Mouse (Mus musculus) brown adipose tissue, adult 24 weeks (tissue): ENCODE measurements around the gene Ikbke. TPM values are rescaled to one million over a fixed set of nuclear protein-coding genes. Genes with fewer than 3 reads are reported as not detected.
"Not testable (repeated sequence)": the region's sequence is repeated elsewhere in the genome, so short reads cannot be mapped to it uniquely, and the experiment has no call there.

Experiments used
- H3K27ac ChIP-seq: fragments of 200-500 bp; replicated peaks from 2 replicates; pipeline ENCODE4 v1.5.1; 2012; ENCODE audit warnings: low read depth, mild to moderate bottlenecking, low read length
- H3K4me1 ChIP-seq: fragments of 200-500 bp; 2 replicates; pipeline ENCODE4 v1.6.1; 2012; ENCODE audit warnings: low read length, mixed read lengths; ENCODE audit not compliant: control insufficient read depth, insufficient read depth, insufficient read length
- H3K4me3 ChIP-seq: fragments of 200-500 bp; 2 replicates; pipeline ENCODE4 v1.5.1; 2012; ENCODE audit warnings: low read depth, mild to moderate bottlenecking, low read length, moderate library complexity; ENCODE audit not compliant: insufficient read depth
- polyA plus RNA-seq: library from polyadenylated mRNA; stranded (reverse); fragments of >200 nt; gene quantifications from 2 replicates; pipeline ENCODE4 v1.2.4, GENCODE M21; 2012; ENCODE audit not compliant: missing spikeins, insufficient read depth, insufficient read length

The Ikbke gene
- polyA plus RNA-seq, 1 experiment: 1.0 TPM

- Histone ChIP-seq H3K4me3 (no peak overlapping the region), H3K27ac (no peak overlapping the region), H3K4me1 (no peaks in the 10 kb centered on the region)
Observed at GRCm38 (mm10) chr1:131268776-131269175, 10.6 kb downstream of the Ikbke start.

- no peak overlapping the region for H3K27ac ChIP-seq
- H3K4me1 ChIP-seq: no peaks in the 10 kb centered on the region
- no peak overlapping the region for H3K4me3 ChIP-seq
Observed at GRCm38 (mm10) chr1:131263905-131264304, 15.5 kb downstream of the Ikbke start.

GRCm38 (mm10) chr1:131260309-131260656, 19.1 kb downstream of the Ikbke start:
- Histone ChIP-seq H3K4me1 (no peaks in the 10 kb centered on the region), H3K27ac (no peak overlapping the region), H3K4me3 (no peak overlapping the region)

DNA sequence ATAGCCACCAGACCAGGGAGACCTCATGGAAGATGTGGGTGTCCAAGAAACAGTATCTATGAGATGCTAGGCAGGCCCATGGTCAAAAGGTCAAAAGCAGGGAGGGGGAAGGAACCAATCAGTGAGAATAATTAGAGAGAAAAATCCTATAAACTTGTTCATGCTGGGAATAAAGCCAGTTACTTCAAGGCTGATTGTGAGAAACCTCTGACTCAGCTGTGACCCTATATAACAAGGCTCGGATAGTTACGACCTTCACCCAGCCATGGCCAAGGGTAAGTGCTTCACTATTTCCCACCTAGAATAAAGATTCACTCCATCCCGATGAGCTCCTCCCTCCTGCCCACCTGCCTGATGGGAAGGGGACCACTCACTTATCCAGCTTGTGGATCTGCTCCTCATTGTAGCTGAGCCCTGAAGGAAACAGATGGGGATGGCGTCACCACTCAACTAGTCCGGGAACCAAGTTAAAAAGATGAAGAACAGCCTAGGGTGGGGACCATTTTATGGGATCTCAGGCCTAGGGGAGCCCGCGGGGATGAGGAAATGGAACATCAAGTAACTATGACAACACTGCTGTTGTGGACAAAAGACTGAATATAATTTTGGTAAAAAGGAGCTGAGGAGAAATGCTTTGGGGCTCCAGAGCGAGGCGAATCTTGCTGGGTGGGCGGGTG, 19.6 kb downstream of the Ikbke start:
- Histone ChIP-seq H3K27ac (no peak overlapping the region), H3K4me3 (no peak overlapping the region), H3K4me1 (no peaks in the 10 kb centered on the region)

- Histone ChIP-seq H3K27ac (no peak overlapping the region), H3K4me1 (no peaks in the 10 kb centered on the region), H3K4me3 (no peak overlapping the region)
Observed at GRCm38 (mm10) chr1:131257288-131257687, 22.1 kb downstream of the Ikbke start.

DNA sequence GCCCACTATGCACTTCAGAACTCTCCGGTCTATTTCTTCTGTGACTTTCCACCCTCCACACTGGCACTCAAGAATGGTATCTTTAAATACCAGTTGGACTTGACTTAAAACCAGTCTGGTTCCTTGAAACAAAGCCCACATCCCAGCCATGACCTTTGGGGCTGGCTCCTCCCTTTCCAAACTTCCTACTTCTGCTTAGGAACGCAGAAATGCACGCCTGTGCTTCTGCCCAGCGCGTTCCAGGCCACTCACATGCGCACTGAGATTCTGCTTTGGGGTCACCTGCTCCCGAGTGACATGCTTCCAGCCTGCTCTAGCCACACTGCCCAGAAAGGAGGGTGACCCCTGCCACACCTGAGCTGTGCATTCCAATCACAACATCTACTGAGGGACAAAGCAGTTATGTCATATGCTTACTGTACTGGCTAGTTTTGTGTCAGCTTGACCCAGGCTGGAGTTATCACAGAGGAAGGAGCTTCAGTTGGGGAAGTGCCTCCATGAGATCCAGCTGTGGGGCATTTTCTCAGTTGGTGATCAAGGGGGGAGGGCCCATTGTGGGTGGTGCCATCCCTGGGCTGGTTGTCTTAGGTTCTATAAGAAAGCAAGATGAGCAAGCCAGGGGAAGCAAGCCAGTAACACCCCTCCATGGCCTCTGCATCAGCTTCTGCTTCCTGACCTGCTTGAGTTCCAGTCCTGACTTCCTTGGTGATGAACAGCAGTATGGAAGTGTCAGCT, 26.7 kb downstream of the Ikbke start:
- not testable (repeated sequence) for H3K27ac ChIP-seq, H3K4me1 ChIP-seq, H3K4me3 ChIP-seq

DNA sequence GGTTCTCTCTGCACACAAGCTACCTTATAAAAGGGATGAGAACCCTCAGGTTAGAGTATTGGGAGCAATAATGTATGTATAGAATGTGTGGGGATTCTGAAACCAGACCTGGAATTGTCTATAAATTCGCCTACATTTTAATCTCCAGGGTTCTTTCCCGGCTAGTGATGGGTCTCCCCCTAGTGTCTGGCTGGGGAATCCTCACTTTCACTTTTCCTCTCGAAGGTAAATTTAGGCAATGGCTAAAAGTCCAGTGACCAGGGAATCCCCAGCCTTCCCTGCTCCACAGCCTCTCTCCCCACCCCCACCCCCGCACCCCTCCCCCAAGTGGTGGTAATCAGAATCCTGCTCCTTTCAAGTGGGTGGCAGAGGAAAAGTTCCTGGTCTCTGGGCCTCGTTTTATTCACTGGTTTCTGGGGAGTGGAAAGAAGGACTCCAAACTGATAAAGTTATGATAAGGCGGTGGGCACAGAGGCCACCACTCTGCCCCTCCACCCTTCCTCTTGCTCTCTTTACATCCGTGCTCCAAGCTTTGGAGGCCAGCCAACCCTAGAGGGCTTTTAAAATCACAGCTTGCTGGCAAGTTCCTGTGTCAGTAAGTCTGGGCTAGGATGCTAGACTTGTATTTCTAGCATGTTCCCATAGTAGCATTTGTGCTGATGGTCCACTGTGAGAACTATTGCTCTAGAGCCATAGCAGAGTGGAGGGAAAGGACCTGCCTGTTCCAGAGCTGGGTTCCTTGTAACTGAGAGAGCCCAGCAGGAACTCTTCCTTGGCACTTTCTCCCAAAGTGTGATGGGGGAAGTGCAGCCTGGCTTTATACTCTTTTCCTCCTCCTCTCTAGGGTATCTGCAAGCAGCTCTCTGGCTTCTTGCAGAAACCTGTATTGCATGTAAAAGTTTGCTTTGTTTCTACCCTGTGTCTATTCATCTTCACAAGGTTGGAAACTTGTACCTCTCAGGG, 32.7 kb downstream of the Ikbke start:
- no peak overlapping the region for H3K27ac ChIP-seq

DNA sequence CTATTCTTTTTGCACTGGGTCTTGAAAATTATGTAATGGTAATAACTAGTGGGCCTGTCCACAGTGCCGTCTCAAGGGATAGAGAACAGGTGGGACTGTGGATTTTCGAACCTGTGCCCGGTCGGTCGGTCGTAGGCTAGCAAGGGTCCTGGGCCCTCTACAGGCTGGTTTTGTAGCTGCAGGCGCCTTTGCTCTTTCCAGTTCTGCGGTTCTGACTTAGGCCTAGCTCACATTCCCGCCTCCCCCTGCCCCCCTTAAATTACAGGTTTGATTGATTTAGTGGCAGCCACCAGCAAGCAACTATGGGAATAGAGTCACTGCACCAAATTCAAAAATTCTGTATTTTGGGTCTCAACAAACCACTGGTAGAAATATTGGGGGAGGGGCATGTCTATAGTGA, 33.5 kb downstream of the Ikbke start:
- no peak overlapping the region for H3K27ac ChIP-seq
- 0 out of 2 replicates have a peak, but pooled peaks cover 2% of the 10 kb centered on the region for H3K4me1 ChIP-seq
- peak overlapping the region; percentile 69 for H3K4me3 ChIP-seq

More for the DNA sequence above, 32.7 kb downstream of the Ikbke start:
- Histone ChIP-seq H3K4me1 (0 out of 2 replicates have a peak, but pooled peaks cover 2% of the 10 kb centered on the region), H3K4me3 (no peak overlapping the region)

DNA sequence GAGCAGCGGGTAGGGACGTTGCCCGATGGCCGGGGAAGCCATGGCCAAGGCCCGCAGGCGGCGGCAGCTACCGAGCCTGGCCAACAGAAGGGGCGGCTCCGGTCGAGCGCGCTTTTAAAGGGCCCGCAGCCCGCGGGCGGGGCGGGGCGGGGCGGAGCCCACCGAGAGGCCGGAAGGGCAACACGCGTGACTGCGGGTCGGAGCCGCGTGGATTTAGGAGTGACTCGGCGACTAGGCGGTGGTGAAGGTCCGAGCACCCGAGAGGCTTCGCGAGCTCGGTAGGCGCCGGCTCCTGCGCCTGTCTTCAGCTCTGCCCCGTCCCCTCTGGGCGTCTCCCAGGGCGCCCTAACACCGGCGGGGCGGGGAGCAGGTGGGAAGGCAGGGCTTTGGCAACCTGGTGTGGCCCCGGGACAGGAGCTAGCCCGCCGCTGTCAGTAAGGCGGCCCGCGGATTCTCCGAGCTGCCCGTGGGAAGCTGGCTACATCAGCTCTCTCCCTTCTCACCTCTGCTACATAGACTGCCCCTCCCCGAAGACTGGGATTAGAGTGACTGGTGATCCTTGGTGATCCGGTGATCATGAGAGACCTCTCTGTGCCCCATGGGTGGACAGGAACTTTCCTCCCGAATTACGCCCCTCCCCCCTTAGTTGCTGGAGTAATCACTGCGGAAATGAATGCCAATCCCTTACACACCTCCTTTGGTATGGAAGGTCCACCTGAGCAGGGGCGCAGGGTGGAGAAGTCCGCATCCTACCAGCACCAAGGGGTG, 34.1 kb downstream of the Ikbke start, which contains the start of gene Rassf5:
Gene Rassf5, minus strand, starts transcription at position 170 of the 768 bp plus-strand sequence.
- Histone ChIP-seq H3K4me1 (0 out of 2 replicates have a peak, but pooled peaks cover 2% of the 10 kb centered on the region), H3K4me3 (peak within 1 kb of the TSS; percentile 69), H3K27ac (no peak within 1 kb of the TSS)

DNA sequence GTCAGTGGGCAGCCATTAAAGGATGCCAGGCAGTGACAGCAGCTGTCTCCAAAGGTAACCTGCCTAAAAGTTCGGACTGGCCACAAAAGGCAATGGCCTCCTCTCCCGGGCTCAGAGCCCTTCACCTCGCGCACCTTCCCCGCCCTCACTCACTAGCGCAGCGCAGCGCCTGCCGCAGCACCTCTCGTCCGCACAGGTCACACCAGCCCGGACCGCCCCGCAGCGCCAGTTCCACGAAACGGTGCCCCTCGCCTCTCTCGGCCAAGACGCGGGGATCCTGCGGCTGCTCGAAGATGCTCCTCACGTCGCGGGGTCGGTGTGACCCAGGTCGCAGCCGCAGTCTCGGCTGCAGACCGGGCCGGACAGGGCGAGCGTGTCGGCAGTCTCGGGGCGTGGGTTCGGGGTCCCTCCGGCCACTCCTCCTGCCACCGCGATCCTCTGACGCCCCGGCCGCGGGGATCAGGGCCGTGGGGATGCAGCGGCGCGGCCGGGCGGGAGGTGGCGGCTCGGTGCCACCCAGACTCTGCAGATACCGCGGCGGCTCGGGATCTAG, 34.8 kb downstream of the Ikbke start:
- Histone ChIP-seq H3K4me1 (0 out of 2 replicates have a peak, but pooled peaks cover 2% of the 10 kb centered on the region), H3K27ac (no peak overlapping the region), H3K4me3 (peak overlapping the region; percentile 69)

- no peak overlapping the region for H3K4me3 ChIP-seq
- H3K4me1 ChIP-seq: 0 out of 2 replicates have a peak, but pooled peaks cover 2% of the 10 kb centered on the region
- no peak overlapping the region for H3K27ac ChIP-seq
Observed at GRCm38 (mm10) chr1:131242956-131243355, 36.5 kb downstream of the Ikbke start.

DNA sequence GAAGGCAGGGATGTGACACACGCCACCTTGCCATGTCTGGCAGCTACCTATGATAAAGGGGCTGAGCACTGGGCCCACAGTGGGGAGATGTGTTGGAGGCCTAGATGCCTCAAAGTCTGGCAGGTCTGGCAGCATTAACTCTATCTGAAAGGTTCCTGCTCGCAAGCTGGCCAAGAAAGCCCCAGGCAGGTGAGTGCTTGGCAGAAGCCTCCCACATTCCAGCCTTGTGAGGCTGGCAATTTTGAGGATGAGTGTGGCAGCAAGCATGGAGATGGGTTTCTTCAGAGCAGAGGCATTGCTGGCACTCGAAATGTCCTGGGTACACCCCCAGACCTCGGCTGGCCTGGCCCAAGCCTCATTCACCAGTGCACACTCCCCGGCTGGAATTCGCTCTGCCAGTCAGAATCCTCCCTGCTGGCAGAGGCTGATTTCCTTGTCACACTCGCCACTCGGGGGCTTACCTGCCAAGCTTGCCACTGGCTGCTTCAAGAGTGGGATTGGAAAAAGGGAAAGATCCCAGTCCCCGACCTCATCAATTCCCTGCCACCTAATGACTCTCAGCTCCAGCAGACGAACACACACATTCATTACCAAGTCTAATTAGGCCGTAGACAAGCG, 39.7 kb downstream of the Ikbke start:
- no peak overlapping the region for H3K4me3 ChIP-seq
- H3K27ac ChIP-seq: no peak overlapping the region
- no peaks in the 10 kb centered on the region for H3K4me1 ChIP-seq

DNA sequence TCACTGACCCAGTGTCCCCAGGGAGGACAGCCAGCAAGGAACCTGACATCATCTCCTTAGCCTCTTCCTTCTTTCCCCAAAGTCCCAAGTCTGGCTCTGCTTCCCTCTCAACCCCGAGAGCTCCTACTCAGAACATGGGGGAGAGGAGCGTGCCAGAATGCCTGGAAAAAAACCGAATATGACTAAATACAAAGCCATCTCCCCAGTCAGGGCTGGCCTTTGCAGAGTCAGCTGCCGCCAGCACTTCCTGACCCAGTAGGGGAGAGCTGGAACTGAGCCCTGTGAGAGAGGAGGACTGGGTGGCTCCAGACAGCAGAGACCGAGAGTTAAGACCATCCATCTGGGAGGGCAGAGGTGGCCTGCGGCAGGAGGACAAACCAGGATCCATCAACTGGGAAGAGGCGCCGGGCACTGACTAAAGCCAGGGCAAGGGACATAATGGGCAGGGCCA, 40.5 kb downstream of the Ikbke start:
- no peaks in the 10 kb centered on the region for H3K4me1 ChIP-seq
- H3K4me3 ChIP-seq: no peak overlapping the region
- H3K27ac ChIP-seq: no peak overlapping the region

GRCm38 (mm10) chr1:131236077-131236476, 43.3 kb downstream of the Ikbke start:
- Histone ChIP-seq H3K27ac (no peak overlapping the region), H3K4me1 (no peaks in the 10 kb centered on the region), H3K4me3 (no peak overlapping the region)
